Mouse (Mus musculus): ENCODE results near the gene Apof.

DNA sequence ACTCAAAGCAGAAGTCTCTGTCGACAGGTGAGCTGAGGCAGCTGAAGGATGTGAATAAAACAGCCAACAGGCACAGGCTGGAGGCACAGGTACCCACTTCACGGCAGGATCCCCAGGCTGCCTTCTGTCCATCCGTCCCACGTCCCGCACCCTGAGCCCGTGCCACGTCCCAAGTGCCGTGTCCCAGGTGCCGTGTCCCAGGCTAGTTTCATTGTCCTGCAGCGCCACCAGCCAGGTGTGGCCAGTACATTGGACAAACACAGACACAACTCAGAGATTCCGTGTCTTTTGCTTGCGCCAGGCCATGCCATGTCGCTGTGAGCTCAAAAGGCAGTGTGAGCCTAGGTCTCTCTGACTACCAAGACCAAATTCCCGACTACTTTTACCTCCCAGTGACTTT lies 13.2 kb downstream of the Apof start:
- TF ChIP-seq CTCF (IDR thresholded peaks at IDR 0.05; ENCODE audit: control insufficient read depth, insufficient read depth, insufficient read length): no peak
- TF ChIP-seq MYOD1 (IDR thresholded peaks at IDR 0.05; ENCODE audit: control insufficient read depth, insufficient read length, low read depth): no peak
- TF ChIP-seq USF1 (IDR thresholded peaks at IDR 0.05; ENCODE audit: low read depth): no peak
